Mouse (Mus musculus): ENCODE measurements around the gene Elmo2.

Gene Elmo2

DNA sequence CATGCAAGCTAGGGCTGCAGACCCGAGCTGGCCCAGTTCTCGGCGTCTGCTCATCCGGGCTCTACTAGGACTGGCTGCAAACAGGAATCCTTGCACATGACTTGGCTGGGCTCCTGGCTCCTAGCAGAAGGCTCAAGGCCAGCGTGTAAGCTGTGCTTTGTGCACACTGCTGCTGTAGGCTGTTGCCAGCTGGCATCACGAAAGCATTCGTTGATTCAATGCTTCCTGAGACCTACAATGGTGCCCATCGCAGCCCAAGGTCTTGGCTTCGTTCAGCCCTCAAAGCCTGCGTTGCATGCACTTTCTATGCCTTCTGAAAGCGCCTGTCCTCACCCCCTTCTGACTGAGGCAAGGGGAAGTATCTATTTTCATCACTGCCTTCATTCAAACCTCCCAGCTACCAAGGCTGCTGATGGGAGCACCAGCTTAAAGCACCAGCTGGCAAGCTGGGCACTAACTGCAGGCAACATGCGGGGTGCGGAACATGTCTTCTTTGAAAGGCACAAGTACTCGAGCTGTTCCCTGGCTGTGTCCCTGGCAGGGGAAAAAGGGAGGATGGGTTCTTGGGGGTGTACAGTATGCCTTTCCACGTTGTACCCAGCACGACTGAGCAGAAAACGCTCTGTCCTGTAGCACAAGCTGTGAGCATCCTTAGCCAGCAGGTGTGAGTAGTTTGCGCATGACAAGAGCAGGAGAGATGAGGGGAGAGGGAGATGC, 37.8 kb downstream of the Elmo2 start:
- peak; percentile 78 for DNase-seq

DNA sequence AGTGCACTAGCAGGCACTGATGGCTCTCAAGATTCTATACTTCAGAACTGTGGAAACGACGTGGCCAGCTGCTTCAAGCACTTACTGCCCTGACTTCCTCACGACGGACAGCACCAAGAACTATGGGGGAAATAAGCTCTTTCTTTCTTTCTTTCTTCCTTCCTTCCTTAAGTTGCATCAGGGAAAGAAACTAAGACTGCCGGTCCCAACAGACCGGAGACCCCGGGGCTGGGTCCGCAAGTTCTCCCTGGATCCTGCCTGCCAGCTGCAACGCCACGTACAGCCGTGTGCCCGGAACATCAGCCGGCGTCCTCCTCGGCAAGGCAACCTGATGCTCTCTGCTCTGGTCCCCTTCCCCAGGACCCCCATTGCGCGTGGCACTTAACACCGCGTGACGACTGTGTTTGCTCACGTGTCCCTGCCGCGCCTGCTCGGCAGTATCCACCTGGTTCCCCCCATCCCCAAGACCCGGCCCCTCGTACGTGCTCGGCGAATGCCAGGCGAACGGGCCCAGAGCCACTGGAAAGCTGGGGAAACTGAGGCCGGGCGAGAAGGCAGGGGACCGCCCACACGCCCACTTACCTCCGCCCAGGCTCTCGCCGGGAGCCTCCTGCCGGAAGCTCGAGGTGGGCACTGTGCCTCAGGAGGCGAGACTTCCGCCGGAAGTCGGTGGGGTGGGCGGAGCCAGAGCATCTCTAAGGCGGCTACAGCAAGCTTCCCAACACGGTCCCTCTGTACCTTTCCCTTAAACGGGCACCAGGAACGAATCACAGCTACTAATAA, 38.9 kb downstream of the Elmo2 start, which contains the start of gene Slc35c2:
TSS of gene Slc35c2 (minus strand) at position 668 of the 783 bp plus-strand sequence.
- peak; percentile 93 for DNase-seq

DNA sequence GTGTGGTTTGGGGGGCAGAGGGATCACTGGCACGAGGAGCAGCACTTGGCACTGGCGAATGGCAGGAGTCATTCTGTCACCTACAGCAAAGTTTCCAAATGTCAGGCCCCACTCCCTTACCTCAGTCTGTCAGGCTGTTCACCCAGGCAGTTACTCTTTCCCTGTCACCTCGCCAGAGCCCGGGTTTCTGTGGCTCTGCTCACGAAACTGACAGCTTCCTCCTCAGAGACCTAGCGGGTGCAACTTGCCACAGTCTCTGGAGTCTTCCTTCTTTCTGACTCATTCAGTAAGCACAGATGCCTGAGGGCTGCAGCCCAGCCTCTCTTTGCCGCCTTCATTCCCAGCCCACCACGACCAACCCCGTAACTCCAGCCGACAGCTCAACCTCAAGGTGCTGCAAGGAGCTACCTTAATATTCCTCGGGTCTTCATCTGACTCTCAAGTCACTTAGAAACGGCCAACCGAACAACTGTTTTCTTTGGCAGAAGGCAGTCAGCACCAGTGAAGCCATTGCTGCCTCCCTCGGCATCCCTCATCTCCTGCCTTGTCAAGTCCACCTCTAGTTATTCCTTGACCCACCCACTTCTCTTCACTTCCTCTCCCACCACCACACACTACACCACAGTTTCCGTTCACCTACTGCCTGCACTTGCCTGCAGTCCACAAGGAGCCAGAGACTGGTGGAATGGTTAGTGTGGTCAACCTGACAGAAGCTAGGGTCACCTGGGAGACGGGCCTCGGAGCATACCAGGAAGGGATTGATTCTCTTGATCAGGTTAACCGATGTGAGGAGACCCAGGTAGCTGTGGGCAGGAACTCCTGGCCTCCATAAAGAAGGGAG, 39.7 kb downstream of the Elmo2 start:
- peak; percentile 15 for DNase-seq

DNA sequence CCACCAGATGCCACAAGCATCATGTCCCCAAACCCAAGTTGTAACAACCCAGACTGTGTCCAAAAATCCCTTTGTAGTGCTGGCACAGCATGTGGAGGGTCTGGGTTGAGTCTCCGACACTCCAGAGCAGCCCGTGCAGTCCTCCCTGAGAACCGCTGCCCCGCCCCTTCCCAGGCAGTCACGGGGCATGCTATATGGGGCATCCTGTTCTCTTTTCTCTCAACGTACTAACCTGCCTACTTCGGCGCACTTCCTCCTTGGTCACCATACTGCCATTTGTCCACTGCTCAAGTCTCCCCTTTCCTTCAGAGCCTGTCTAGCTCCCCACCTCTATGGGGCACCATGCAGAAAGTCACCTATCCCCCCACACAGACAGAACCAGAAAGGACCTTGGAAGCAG, 40.7 kb downstream of the Elmo2 start:
- peak; percentile 19 for DNase-seq

DNA sequence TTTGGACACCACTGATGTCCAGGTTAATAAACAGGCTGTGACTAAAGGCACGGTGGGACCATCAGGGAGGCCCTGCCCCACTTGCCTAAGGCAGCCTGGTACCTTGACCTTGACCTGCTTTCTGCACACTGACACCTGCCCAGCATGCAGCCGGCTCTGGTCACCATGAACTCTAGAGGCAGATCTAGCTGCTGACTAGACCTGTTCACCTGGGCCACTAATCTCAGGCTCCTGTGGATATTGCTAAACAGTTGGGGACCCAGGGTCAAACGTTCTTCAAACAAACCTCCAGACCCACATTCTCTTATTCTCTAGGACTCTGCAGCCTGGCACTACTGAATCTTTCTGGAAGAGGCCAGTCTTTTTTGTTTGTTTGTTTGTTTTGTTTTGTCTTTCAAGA, 41.2 kb downstream of the Elmo2 start:
- no peak for DNase-seq

DNA sequence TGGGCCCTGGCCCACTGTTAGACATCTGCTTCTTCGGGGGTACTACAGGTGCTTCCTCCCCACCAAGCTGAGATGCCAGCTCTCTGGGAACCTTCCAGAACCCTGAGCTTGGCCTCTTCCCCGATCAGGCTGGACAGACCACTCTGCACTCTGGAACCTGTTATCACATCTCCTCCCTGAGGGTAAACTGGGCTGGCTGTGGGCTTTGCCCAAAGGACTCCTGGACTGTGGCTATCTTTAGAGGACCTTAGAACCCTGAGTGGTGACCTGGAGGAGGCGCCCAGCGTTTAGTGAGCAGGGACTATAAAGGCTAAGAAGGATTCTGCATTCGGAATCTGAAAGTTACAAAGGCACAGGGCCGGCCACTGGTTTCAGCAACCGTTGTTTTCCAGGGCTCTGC, 41.9 kb downstream of the Elmo2 start:
- no peak for DNase-seq

DNA sequence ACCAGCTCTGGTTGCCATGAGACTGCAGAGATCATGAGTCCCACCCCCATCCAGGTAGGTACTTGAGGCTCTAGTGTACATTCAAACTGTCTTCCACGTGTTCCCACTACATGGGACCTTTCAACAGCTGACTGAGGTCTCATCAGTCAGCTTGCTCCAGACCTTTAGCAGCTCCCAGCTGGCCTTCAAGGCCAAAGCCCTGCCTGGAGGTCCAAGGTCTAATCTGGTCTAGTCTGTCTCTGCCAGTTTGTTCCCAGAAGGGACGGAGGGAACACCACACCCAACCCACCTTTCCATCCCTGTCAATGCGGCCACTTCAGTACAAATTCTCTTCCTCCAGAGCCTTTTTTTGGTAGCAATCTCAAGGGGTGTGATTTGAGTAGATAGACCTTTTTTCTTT, 42.6 kb downstream of the Elmo2 start:
- no peak for DNase-seq

DNA sequence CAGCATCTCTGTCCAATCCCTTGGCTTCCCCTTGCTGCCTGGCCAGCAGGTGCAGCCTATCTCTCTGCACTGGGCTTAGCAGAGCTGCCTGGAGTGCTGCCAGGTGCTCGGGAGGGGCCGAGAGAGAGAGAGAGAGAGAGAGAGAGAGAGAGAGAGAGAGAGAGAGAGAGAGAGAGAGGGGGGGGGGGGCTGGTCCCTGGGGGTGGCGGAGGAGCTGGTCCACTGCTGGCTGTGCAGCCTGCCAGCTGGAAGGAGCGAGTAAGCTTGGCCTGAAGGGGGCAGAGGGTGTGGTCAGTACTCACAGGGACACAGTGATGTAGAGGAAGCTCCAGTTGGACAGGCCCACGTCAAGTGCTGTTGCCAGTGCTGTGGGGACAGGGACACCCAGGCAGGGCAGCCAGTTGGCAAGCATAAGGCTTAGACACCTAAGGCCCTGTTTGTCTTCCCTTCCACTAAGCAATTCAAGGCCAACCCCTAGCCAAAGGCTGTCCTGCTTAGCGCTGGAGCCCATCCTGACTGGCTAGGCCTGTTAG, 44.4 kb downstream of the Elmo2 start:
- DNase-seq = peak; percentile 23

DNA sequence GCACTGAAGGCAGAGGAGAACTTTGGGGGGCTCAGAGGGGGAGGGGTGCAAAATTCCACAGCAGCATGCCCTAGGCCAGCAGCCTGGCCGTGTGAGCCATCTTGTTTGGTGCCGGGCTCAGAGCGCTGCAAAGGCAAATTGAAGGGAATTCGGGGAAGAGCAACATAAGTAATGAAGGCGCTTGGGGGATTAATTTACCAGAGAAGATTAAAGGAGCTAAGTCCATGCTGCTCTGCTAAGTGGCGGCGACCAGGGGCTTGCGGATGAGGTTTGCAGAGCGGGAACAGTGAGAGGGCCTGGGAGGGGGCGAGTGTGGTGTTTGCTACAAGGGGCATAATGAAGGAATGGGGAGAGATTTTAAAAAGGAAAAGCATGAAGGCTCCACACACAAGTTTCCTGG, 46.9 kb downstream of the Elmo2 start:
- no peak for DNase-seq

DNA sequence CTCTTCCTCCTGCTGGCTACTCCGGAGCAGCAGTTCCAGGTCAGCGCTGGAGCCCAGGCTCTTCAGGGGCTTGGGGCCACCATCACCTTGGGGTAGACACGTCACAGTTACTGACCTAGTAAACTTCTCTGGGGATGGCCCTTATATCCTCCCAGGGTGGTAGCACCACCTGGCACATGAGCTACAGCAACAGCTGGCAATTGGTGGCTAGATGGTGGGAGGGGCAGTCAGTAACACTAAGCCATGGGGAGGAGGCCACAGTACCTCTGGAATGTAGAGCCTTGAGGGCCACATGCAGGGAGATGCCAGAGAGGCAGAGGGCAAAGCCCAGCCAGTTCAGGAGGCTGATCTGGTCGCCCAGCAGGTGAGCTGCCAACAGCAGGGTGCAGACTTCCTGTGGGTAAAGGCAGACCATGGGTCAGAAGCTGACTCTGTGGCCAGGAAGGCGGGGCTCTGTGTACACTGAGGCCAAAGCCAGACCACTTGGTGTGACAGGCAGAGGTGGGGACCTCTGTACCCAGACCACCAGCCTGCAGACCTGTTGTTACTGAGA, 49.0 kb downstream of the Elmo2 start:
- DNase-seq = no peak

DNA sequence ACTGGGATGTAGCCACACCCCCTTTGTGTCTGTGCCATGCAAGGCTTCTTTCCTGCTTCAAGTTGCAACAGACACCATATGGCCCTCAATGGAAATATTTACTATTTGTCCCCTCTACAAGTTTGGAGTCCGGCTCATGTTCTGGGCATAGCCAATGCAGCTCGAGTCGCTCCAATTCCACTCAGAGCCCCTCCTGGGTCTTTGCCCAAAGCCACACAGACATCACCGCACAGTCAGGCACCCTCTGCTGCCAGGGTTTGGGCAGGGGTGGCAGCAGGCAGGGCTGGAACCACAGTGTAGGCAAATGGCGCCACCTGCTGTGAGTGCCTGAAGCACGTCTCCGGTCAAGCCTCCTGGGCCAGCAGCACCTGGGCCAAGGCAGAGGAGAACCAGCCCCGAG, 50.5 kb downstream of the Elmo2 start:
- DNase-seq = peak; percentile 74

DNA sequence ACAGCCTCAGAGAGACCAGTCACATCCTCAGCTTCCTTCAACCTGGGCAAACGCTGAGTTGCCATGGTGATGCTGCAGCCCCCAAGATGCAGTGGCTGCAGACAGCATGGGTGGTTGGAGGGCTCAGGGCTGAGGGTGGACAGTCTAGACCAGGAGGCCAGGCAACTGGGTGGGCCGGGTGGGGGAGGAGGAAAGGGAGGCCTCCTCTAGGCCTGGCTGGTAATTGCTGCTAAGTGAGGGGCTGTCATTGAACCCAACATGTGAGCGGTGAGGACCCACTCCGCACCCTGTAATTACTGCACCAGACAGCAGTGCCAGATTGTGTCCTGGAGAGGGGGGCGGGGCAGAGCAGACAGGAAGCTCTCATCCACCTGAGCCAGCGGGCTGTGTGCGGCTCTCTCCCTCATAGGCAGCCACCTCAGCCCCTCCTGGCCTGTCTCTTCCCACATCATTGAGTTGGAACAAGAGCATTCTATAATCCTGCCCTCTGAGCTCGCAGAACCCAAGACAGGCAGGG, 51.1 kb downstream of the Elmo2 start:
- DNase-seq = no peak

DNA sequence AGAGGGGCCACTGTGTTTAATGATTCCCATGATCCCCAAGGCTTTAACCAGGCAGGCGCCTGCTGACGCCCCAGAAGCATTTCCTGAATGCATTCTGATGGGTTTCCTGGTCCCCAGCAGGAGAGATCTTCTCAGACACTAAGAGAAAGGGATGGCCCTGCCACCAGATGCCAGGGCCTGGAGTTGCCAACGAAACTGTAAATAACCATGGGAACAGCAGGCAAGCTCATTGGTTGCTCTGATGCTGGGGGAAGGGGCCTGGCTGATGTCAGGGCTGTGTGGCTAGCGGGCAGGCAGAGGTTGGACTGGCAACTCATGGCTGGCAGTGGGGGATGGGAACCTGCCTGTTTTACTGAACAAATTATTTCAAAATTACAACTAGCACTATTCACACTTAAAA, 52.7 kb downstream of the Elmo2 start:
- no peak for DNase-seq

DNA sequence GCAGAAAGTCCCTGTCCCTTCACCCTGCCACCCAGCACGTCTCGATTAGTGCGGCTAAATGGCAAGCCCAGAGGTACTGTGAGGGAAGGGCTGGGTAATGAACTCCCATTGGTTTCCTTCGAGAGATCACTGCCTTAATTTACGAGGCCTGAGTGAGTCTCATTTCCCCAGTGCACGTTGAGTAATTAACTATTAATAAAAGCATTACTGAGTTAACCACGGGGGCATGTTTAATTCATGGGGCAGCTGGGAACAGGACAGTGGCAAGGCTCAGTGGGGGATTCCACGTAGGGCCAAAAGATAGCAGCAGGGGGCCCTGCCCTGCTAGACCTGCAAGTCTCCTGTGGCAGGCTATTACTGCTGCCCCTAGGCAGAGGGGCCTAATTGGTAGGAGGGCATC, 55.0 kb downstream of the Elmo2 start:
- no peak for DNase-seq

DNA sequence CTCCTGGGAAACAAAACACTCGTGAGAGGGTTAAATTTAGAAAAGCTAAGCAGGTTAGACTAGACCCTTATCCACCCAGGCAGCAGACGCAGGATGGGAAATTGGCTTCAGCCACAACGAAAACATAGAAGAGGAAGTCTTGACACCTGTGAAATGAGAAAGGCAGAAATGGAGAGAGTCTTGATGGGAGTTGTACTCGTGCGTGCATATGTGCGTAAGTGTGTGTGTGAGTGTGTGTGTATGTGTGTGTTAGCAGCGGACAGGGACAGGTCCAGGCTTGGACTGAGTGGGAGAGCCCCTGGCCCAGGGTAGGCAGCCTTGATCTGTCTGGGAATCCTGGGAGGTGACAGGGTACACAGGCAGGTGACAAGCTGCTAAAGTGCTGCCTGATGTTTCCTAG, 55.4 kb downstream of the Elmo2 start:
- no peak for DNase-seq

DNA sequence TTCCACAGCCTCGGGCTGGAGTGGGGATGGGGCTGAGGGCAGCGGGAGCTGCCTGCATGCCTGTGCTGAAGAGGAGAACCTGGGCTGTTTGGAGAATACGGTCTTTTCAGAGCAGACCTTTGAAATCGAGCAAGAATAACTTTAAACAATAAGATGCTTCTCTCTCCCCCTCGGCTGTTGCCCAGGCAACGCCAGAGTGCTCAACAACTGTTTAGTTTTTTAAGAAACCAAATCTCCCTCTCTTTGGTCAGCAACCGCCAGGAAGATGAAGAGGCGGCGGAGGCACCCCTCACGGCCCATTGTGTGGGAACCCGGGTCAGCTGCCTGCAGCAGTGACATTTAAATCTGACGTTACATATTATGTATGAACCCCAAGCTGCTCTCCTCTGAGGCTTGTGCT, 59.5 kb downstream of the Elmo2 start:
- DNase-seq = no peak

DNA sequence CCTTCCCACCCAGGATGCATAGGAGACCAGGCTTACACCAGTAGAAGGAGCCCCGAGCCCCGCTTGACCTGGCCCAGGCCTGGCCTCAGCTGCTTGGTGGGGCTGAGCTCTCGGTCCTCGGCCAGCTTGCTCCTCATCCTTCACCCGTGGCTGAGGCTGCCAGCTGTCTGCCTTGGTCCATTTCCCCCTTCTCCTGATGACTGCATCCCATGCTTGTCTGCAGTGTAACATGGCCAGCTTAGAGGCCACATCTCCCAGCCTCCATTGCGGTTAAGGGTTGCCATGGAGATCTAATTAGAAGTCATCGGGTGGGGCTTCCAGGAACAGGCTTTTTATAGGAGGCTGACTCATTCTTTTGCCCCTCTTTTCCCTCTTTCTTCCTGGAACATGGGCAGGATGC, 62.4 kb downstream of the Elmo2 start:
- no peak for DNase-seq

DNA sequence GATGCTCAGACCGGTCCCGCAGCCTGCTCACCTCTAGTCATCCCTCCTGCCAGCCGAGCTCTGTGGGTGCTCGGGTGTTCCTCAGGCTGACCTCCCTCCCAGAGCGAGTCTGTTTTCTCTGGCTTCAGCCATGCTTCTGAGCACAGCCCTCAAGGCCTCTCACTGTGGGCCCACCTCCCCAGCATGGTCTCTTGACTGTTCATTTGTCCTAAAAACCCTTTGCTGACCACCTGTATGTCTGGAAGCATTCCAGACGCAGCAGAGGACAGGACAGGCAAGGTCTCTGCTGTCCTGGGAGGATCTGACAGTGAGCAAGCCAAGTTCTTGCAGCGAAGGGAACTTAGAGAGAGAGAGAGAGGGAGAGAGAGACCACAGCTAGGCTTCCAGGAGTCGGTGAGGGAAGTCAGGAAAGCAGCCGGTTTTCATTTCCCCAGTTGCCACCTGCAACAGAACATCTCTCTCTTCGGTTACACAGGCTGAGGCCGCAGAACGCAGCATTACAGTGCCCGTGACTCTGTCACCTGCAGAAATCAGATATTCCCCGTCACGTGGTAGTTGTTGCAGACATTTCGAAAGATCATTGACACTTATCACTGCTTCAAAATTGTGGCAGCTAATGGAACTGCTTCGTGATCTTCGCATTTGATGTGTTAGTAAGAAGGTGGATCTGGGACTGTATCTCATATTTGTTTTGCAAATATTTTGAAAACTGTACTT, 63.8 kb downstream of the Elmo2 start:
- DNase-seq = no peak

DNA sequence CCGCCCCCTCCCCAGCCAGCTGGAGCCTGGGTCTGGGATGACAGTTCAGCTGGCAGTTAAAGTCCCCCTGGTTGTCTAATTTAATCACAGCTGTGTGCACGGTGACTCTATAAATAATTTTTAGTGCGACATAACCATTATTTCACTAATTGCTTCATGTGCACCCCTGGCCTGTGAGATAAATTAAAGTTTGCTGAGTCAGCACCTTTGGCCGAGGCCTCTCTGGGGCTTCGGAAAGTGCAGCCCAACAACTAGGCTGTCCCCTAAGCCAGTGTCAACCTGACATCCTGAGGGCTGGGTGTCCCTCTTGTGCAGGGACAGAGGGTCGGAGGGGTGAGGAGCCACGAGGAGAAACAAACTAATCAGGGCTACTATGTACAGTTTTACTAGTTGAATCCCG, 66.4 kb downstream of the Elmo2 start:
- DNase-seq = no peak

DNA sequence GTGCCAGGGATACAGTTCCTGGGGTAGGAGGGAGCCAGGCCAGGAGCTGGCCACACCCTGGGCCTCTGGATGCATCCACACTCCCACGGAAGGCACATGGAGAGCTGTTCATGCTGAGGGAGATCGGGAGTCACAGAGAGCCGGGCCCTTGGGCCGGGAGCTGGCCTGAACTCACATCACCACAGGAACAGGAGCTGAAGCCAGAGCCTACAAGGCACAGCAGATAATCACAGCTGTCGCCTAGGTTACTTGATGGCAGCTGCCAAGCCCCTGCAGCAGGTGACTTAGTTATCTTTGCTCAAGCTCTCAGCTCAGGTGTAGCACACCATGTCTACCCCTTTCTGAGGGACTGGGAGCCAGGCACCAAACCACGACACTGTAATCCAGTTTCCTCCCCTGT, 68.0 kb downstream of the Elmo2 start:
- no peak for DNase-seq

DNA sequence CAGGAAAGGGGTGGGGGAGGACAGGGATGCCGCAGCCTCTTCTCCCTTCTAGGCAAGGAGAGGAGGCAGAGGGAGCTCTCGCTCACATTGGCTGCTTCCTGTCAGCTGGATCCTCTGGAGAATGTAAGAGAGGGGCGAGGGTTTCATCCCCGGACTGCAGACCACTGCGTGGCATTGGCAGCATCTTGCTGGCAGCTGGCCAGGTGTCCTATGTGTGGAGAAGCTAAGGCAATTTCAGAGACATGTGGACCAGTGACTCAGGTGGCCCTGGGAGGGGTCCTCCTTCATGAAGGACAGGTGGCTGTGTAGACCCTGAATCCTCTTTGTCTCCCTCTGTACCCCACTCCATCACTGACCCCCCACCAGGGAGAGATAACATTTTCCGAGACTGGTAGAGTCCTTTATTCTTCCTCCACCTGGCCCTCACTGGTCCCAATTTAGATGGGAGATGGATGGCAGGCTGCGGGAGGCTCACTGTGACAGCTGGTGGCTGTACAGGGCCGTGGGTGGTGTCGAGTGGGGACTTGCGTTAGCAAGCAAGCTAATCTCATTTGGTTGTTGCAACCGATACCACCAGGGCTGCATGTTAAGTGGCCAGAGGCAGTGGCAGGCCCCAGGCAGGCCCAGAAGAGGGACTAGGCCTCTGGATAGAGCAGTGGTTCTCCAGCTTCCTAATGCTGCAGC, 69.0 kb downstream of the Elmo2 start:
- DNase-seq = no peak

DNA sequence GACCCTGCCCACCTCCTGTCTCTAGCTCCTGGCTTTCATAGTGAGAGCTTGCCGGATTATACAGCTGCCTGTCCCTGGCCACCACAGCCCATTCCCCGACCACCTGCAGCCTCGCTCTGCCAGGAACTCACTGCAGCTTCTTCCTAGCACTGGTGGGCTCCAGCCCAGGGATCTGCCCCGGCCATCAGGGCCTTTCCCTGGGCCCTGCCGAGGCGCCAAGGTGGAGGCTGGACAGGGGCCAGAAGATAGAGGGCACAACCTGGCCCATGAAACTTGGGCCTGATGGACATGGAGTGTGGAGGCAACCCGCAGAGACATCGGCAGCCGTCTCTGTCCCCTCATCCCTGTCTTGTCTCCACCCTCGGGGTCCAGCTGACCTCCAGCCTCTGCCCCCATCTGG, 70.1 kb downstream of the Elmo2 start:
- DNase-seq = no peak

Measured in lung, postnatal 14 days (tissue).